Comparison of ENCODE assay signal across 18 mouse cellular contexts in the genomic region with DNA sequence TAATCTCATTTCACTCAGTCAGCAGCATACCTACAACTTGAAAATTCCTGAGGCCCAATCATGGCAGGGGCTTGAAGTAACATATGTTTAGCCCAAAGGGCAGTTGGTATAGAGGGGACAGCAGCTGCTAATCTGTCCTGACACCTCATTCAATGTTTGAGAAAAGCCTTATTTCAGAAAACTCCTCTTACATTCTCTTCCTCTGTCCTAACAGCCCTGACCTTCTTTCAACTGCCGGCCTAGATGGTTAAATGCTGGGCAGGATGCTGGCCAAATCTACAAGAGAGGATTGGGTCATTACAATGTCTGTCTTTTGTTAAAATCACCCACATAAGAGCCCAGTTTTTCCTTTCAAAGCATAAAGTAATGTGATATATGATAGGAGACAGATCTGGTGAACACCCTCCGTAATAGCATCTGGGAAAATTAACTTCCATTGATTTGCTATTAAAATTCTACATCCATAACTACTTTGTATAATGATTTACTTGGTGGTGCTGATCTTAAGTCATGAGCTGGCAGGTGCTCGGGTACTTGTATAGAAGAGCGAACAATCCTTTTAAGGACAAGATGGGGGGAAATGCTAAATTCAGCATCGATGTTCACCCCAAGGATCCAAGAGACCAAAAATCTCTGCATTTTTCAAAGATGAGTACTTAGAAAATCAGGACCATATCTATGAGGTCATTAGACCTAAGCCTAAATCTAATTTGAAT.
"Had no signal": no experiment of that assay in that cellular context is flagged by ENCODE, and none has a peak within 500 bp of the region (broad histone marks: within the 10 kb centered on the region; RNA-seq: fewer than 3 reads in every experiment).

No protein-coding gene starts in this region.

- H3K4me3 ChIP-seq: layer of hippocampus, adult 2 months; limb, embryonic 10.5 days; limb, embryonic 13.5 days; liver, embryonic 12.5 days; liver, embryonic 15.5 days; midbrain, embryonic 12.5 days; midbrain, embryonic 15.5 days; neural tube, embryonic 12.5 days; neural tube, embryonic 15.5 days; stomach, embryonic 15.5 days had no signal

- DNase-seq: layer of hippocampus, adult 9-11 months; liver; right cerebral cortex, adult 18-20 months; right cerebral cortex, postnatal 14 days; spleen, adult 18-20 months; thymus, postnatal 25 days had no signal

- H3K9ac ChIP-seq: limb, embryonic 13.5 days; liver, embryonic 12.5 days; liver, embryonic 15.5 days; midbrain, embryonic 12.5 days; midbrain, embryonic 15.5 days; neural tube, embryonic 12.5 days; neural tube, embryonic 15.5 days; stomach, embryonic 15.5 days had no signal

- H3K4me1 ChIP-seq: limb, embryonic 13.5 days; liver, embryonic 12.5 days; liver, embryonic 15.5 days; midbrain, embryonic 15.5 days; neural tube, embryonic 12.5 days had no signal

- ATAC-seq: intestine, postnatal 0 days; liver, embryonic 12.5 days; midbrain, embryonic 15.5 days had no signal

- H3K4me2 ChIP-seq: limb, embryonic 13.5 days; liver, embryonic 12.5 days; liver, embryonic 15.5 days; midbrain, embryonic 12.5 days; midbrain, embryonic 15.5 days; neural tube, embryonic 12.5 days; neural tube, embryonic 15.5 days; stomach, embryonic 15.5 days had no signal

- H3K27ac ChIP-seq: layer of hippocampus, adult 2 months; limb, embryonic 10.5 days; limb, embryonic 13.5 days; liver, embryonic 12.5 days; liver, embryonic 15.5 days; macrophage; midbrain, embryonic 12.5 days; midbrain, embryonic 15.5 days; neural tube, embryonic 12.5 days; neural tube, embryonic 15.5 days; stomach, embryonic 15.5 days had no signal

- H3K36me3 ChIP-seq: limb, embryonic 10.5 days; limb, embryonic 13.5 days; liver, embryonic 12.5 days; liver, embryonic 15.5 days; midbrain, embryonic 12.5 days; midbrain, embryonic 15.5 days; neural tube, embryonic 12.5 days; neural tube, embryonic 15.5 days; stomach, embryonic 15.5 days had no signal

- H3K9me3 ChIP-seq: limb, embryonic 10.5 days; limb, embryonic 13.5 days; liver, embryonic 12.5 days; liver, embryonic 15.5 days; midbrain, embryonic 12.5 days; midbrain, embryonic 15.5 days; neural tube, embryonic 12.5 days; neural tube, embryonic 15.5 days; stomach, embryonic 15.5 days had no signal

- H3K27me3 ChIP-seq: limb, embryonic 13.5 days; liver, embryonic 12.5 days; liver, embryonic 15.5 days; midbrain, embryonic 12.5 days; midbrain, embryonic 15.5 days; neural tube, embryonic 12.5 days; neural tube, embryonic 15.5 days; stomach, embryonic 15.5 days had no signal
